Mouse (Mus musculus): ENCODE results near the gene Nbl1.

Gene Nbl1

GRCm38 (mm10) chr4:139101546-139101945, 8.8 kb upstream of the Nbl1 start:
- intact Hi-C loops (cut with DNase I): no loop called here

GRCm38 (mm10) chr4:139100326-139100725, 7.5 kb upstream of the Nbl1 start:
- intact Hi-C loops (cut with DNase I): no loop called here

- intact Hi-C loops (cut with DNase I): no loop called here
These were observed 3.4 kb upstream of the Nbl1 start for GRCm38 (mm10) chr4:139096201-139096600.

GRCm38 (mm10) chr4:139095406-139095805, 2.6 kb upstream of the Nbl1 start:
- intact Hi-C loops (cut with DNase I): no loop called here

- intact Hi-C loops (cut with DNase I): no loop called here
These were observed 370 bp upstream of the Nbl1 start for GRCm38 (mm10) chr4:139093196-139093530.

GRCm38 (mm10) chr4:139091478-139092355, 1.1 kb downstream of the Nbl1 start:
- intact Hi-C loops (cut with DNase I): no loop called here

- intact Hi-C loops (cut with DNase I): no loop called here
These were observed 1.7 kb downstream of the Nbl1 start for GRCm38 (mm10) chr4:139091066-139091465.

GRCm38 (mm10) chr4:139090303-139090940, 2.4 kb downstream of the Nbl1 start:
- intact Hi-C loops (cut with DNase I): no loop called here

- intact Hi-C loops (cut with DNase I): loop anchor here (5.0 kb wide), 3 partner anchors 88 to 163 kb away; no protein-coding TSS in a partner anchor
These were observed 3.7 kb downstream of the Nbl1 start for GRCm38 (mm10) chr4:139088982-139089671.

- intact Hi-C loops (cut with DNase I): loop anchor here (1.0 to 5.0 kb wide), 4 partner anchors 90 to 200 kb away; no protein-coding TSS in a partner anchor
These were observed 5.8 kb downstream of the Nbl1 start for GRCm38 (mm10) chr4:139086984-139087383.

- intact Hi-C loops (cut with DNase I): loop anchor here (1.0 to 5.0 kb wide), 4 partner anchors 91 to 201 kb away; no protein-coding TSS in a partner anchor
These were observed 6.8 kb downstream of the Nbl1 start for GRCm38 (mm10) chr4:139086037-139086436.

GRCm38 (mm10) chr4:139085337-139085736, 7.5 kb downstream of the Nbl1 start:
- intact Hi-C loops (cut with DNase I): loop anchor here (5.0 kb wide), 3 partner anchors 92 to 167 kb away; no protein-coding TSS in a partner anchor

- intact Hi-C loops (cut with DNase I): no loop called here
These were observed 9.8 kb downstream of the Nbl1 start for GRCm38 (mm10) chr4:139082790-139083564.

GRCm38 (mm10) chr4:139081270-139081931, 11.4 kb downstream of the Nbl1 start:
- intact Hi-C loops (cut with DNase I): no loop called here

GRCm38 (mm10) chr4:139080259-139080658, 12.5 kb downstream of the Nbl1 start:
- intact Hi-C loops (cut with DNase I): no loop called here

- intact Hi-C loops (cut with DNase I): loop anchor here (2.0 kb wide), 1 partner anchor 157 kb away; no protein-coding TSS in a partner anchor
These were observed 13.4 kb downstream of the Nbl1 start for GRCm38 (mm10) chr4:139079439-139079838.

- intact Hi-C loops (cut with DNase I): loop anchor here (2.0 kb wide), 1 partner anchor 156 kb away; no protein-coding TSS in a partner anchor
These were observed 14.1 kb downstream of the Nbl1 start for GRCm38 (mm10) chr4:139078726-139079125.

- intact Hi-C loops (cut with DNase I): loop anchor here (2.0 kb wide), 1 partner anchor 156 kb away; no protein-coding TSS in a partner anchor
These were observed 14.5 kb downstream of the Nbl1 start for GRCm38 (mm10) chr4:139078313-139078712.

GRCm38 (mm10) chr4:139075915-139076314, 16.9 kb downstream of the Nbl1 start:
- intact Hi-C loops (cut with DNase I): no loop called here

GRCm38 (mm10) chr4:139075041-139075711, 17.6 kb downstream of the Nbl1 start, which contains the start of gene Htr6:
Htr6 (minus strand) TSS chr4:139075570.
- intact Hi-C loops (cut with DNase I): no loop called here

Data from adrenal gland (tissue).